Mouse (Mus musculus) heart, embryonic 16.5 days (tissue): ENCODE measurements around the gene Cadps2. TPM values are rescaled to one million over a fixed set of nuclear protein-coding genes. Genes with fewer than 3 reads are reported as not detected.

ENCODE experiments used
- ATAC-seq: fragments of 200-750 bp; cut with Nextera tagmentation; replicated peaks from 2 replicates; pipeline ENCODE4 v1.8.0; 2017; ENCODE audit warnings: moderate number of reproducible peaks; ENCODE audit not compliant: insufficient read depth, low FRiP score; ENCODE audit errors: extremely low read depth
- H3K27ac ChIP-seq: fragments of 300-500 bp; sonication (generic); 2 replicates; pipeline ENCODE4 v1.5.1; 2014; ENCODE audit warnings: mild to moderate bottlenecking, low read length, control low read depth, moderate library complexity
- H3K27me3 ChIP-seq: fragments of 300-500 bp; sonication (generic); 2 replicates; pipeline ENCODE4 v1.6.1; 2014; ENCODE audit warnings: low read length, mixed read lengths; ENCODE audit not compliant: control insufficient read depth, insufficient read depth
- H3K36me3 ChIP-seq: fragments of 300-500 bp; sonication (generic); 2 replicates; pipeline ENCODE4 v1.6.1; 2014; ENCODE audit not compliant: control insufficient read depth, insufficient read depth
- H3K4me1 ChIP-seq: fragments of 300-500 bp; sonication (generic); 2 replicates; pipeline ENCODE4 v1.6.1; 2014; ENCODE audit warnings: low read length, mixed read lengths; ENCODE audit not compliant: control insufficient read depth, insufficient read depth
- H3K4me2 ChIP-seq: fragments of 300-500 bp; sonication (generic); 2 replicates; pipeline ENCODE4 v1.6.1; 2014; ENCODE audit warnings: low read depth, mild to moderate bottlenecking, control low read depth, low read length
- H3K4me3 ChIP-seq: fragments of 300-500 bp; sonication (generic); 2 replicates; pipeline ENCODE4 v1.5.1; 2014; ENCODE audit warnings: mild to moderate bottlenecking, control low read depth, low read length
- H3K9ac ChIP-seq: fragments of 300-500 bp; sonication (generic); 2 replicates; pipeline ENCODE4 v1.6.1; 2014; ENCODE audit warnings: low read length, control low read depth
- H3K9me3 ChIP-seq: fragments of 300-500 bp; sonication (generic); replicated peaks from 2 replicates; pipeline ENCODE4 v1.6.1; 2016; ENCODE audit warnings: low read length; ENCODE audit not compliant: control insufficient read depth
- WGBS: fragments of 180-500 bp; shearing (Covaris S2); extraction: QIAGEN DNeasy Blood & Tissue Kit; methylation state at CpG from one replicate; pipeline ENCODE4 v1.1.7; 2014; 5-methylcytosine and 5-hydroxymethylcytosine counted together
- polyA plus RNA-seq: library from polyadenylated mRNA; unstranded; fragments of >200 nt; fragmentation: Nextera tagmentation; extraction: Ambion mirVana; gene quantifications from 2 replicates; pipeline ENCODE4 v1.2.1, GENCODE M21; 2015

Cadps2 gene
- polyA plus RNA-seq, 1 experiment from 2014 or later, result 1.3 TPM

DNA sequence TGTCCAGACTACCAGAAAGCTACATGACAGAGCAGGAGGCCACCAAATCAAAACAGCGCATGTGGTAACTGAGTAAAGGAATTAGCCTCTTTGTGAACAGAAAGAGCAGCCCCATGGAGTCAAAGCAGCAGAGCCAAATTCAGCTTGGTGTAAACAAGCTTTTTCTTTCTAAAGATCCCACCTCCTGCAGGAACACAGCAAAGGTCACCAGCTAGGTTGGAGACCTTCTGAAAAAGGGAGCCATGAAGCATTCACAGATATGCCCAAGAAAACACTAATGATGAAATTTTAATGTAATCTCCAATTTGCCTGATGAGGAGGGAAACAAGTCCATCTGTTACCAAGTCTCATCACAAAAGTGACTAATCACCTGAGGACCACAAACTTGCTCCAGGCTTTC is 270.5 kb downstream of the Cadps2 start:
- Histone ChIP-seq H3K9ac (no peak overlapping the region), H3K27ac (no peak overlapping the region), H3K27me3 (no peaks in the 10 kb centered on the region), H3K4me3 (no peak overlapping the region), H3K9me3 (no peaks in the 10 kb centered on the region), H3K4me1 (no peaks in the 10 kb centered on the region), H3K4me2 (no peak overlapping the region), H3K36me3 (no peaks in the 10 kb centered on the region)
- no peak for ATAC-seq
- 70% methylated on average over 1 of the region's 1 CpGs for WGBS

DNA sequence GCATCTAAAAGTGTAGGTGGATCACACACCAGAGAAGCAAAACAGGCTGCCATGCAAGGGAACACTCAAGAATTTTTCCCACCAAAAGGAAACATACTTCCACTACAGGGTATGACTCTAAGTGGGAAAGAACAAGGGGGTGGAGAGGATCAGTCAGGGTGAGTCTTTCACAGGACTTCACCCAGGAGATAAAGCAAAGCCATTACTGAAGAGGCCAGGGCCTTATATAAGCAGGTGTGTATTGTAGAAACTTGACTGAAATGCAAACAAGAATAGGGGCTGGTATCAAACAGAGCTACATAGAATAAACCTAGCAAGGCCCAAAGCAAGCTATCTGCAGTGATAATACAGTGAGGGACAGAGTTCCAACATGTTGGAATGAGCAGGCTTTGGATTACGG is 271.6 kb downstream of the Cadps2 start:
- H3K4me2 ChIP-seq, result no peak overlapping the region
- no peak overlapping the region for H3K9ac ChIP-seq
- no peaks in the 10 kb centered on the region for H3K4me1 ChIP-seq
- no peaks in the 10 kb centered on the region for H3K9me3 ChIP-seq
- no peaks in the 10 kb centered on the region for H3K27me3 ChIP-seq
- H3K36me3 ChIP-seq, result no peaks in the 10 kb centered on the region
- H3K27ac ChIP-seq, result no peak overlapping the region
- 82% methylated on average over 1 of the region's 1 CpGs for WGBS
- ATAC-seq, result no peak
- H3K4me3 ChIP-seq, result no peak overlapping the region

DNA sequence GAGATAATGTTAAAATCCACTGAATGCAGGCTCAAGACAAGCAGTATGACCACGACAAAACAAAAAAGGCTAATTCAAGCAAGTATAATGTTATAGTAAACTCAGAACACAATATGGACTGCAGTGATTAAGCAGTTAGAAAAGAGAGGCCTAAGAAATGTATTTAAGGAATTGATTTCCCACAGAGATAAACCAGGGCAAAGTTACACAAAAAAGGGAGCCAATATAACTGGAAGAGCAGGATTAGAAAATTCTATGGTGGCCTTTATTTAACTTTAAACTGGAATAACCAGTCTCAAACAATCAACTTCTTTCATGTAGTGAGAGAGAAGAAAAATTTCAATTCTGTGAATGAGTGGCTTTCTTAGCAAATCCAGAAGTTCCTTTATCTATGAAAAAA is 289.3 kb downstream of the Cadps2 start:
- H3K4me1 ChIP-seq, result no peaks in the 10 kb centered on the region
- no peaks in the 10 kb centered on the region for H3K27me3 ChIP-seq
- H3K9me3 ChIP-seq, result no peaks in the 10 kb centered on the region
- no peak for ATAC-seq
- no peak overlapping the region for H3K4me3 ChIP-seq
- H3K27ac ChIP-seq, result no peak overlapping the region
- no peak overlapping the region for H3K4me2 ChIP-seq
- H3K36me3 ChIP-seq, result no peaks in the 10 kb centered on the region
- WGBS, result 64% methylated on average over 1 of the region's 1 CpGs
- no peak overlapping the region for H3K9ac ChIP-seq

DNA sequence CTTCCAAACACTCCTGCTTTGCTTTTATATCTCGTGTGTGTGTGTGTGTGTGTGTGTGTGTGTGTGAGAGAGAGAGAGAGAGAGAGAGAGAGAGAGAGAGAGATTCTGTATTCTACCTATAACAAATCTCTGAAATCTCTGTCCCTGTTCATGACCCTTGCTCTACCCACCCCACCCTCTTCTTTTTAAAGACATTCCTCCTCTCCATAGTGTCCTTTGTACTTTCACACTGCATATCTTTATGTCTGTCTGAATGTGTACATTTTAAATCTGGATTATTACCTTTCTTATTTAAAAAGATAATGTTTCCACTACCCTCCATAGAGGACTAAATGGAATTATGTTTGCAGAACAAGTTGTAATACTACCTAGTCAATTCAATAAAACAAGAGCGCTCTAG is 315.5 kb downstream of the Cadps2 start:
- Histone ChIP-seq H3K27me3 (no peaks in the 10 kb centered on the region), H3K4me2 (no peak overlapping the region), H3K9ac (no peak overlapping the region), H3K4me3 (no peak overlapping the region), H3K9me3 (no peaks in the 10 kb centered on the region), H3K4me1 (no peaks in the 10 kb centered on the region), H3K27ac (no peak overlapping the region), H3K36me3 (no peaks in the 10 kb centered on the region)
- WGBS, result 77% methylated on average over 2 of the region's 2 CpGs
- ATAC-seq, result no peak

DNA sequence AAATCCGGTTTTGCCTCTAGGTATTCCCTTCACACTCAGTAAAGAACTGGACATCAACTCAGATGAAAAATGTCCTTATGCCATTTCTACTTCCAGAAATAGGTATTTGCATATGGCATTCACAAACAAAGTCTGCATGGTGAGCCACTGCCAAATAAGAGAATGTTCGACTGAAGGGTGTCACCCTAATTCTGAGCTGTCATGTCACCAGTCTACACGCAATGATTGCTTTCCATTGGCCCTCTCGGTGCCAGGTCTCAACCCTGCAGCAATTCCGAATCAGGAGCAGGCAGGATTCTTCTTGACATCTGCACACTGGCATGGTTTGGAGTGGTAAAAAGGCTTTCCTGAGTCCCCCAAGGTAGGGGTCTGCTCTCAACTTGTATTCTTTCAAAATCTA is 316.7 kb downstream of the Cadps2 start:
- WGBS, result 85% methylated on average over 5 of the region's 5 CpGs
- H3K27me3 ChIP-seq, result no peaks in the 10 kb centered on the region
- H3K4me3 ChIP-seq, result no peak overlapping the region
- H3K27ac ChIP-seq, result no peak overlapping the region
- H3K4me2 ChIP-seq, result no peak overlapping the region
- H3K9ac ChIP-seq, result no peak overlapping the region
- no peaks in the 10 kb centered on the region for H3K4me1 ChIP-seq
- no peaks in the 10 kb centered on the region for H3K9me3 ChIP-seq
- ATAC-seq, result no peak
- H3K36me3 ChIP-seq, result no peaks in the 10 kb centered on the region

DNA sequence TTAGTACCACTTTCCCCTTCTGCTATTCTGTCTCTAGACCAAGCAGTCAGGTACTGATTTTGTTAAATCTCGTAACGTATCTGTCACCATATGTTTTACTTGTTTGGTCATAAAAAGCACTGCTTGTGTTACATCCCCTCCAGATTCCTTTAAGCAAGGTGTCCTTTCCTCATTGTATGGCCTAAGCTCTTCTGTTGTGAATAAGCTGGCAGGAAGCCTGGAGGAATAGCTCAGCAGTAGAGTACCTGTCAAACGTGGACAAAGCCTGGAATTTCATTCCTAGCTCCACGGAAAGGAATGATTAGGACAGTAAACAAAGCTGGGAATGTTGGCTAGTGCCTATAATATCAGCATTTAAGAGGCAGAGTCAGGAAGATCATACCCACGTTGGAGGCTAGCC is 340.6 kb downstream of the Cadps2 start:
- 45% methylated on average over 5 of the region's 5 CpGs for WGBS
- no peak overlapping the region for H3K27ac ChIP-seq
- H3K9me3 ChIP-seq, result no peaks in the 10 kb centered on the region
- H3K4me3 ChIP-seq, result no peak overlapping the region
- no peaks in the 10 kb centered on the region for H3K36me3 ChIP-seq
- no peaks in the 10 kb centered on the region for H3K4me1 ChIP-seq
- no peak for ATAC-seq
- no peak overlapping the region for H3K9ac ChIP-seq
- H3K27me3 ChIP-seq, result no peaks in the 10 kb centered on the region
- H3K4me2 ChIP-seq, result no peak overlapping the region

DNA sequence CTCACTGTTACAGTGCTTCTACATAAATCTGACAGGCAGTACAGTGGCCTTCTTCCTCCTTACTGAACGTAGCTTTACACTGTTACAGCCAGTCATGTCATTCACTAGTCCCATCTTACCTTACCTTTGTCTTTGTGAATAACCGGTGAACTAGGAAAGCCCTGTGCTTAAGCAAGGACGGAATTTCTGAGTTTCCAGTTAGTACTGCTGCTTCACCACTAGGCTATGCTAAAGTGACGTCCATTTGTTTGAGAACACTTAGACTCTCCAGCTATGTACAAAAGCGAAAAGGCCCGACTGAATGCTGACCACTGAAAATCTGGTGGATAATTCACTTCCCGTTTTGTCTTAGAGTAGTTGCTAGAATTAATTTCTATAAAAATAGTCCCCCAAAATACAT is 347.4 kb downstream of the Cadps2 start:
- 40% methylated on average over 7 of the region's 7 CpGs for WGBS
- H3K4me1 ChIP-seq, result no peaks in the 10 kb centered on the region
- no peak for ATAC-seq

DNA sequence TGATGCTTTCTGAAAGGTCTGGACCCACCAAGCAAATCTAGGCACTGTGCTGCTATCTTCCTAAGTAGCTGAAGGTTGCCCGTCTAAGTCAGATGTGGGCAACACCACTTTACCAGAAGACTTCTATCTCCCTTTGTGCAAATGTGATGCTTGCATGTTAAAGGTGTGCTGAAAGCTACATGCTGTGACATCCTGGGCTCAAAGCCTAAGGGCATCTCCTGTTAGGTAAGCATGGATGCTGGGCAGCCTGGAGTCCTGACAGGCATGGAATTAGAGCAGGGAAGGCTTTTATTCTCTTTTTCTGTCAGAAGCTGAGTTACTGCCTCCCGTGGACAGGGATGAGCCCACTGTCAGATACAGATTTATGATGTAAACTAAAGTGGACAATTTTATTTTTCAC is 348.8 kb downstream of the Cadps2 start:
- no peaks in the 10 kb centered on the region for H3K27me3 ChIP-seq
- H3K4me3 ChIP-seq, result no peak overlapping the region
- no peak overlapping the region for H3K4me2 ChIP-seq
- H3K36me3 ChIP-seq, result no peaks in the 10 kb centered on the region
- WGBS, result 57% methylated on average over 2 of the region's 2 CpGs
- H3K4me1 ChIP-seq, result no peaks in the 10 kb centered on the region
- H3K9me3 ChIP-seq, result no peaks in the 10 kb centered on the region
- no peak for ATAC-seq
- no peak overlapping the region for H3K9ac ChIP-seq
- H3K27ac ChIP-seq, result no peak overlapping the region

More for the DNA sequence above, 347.4 kb downstream of the Cadps2 start:
- Histone ChIP-seq H3K27me3 (no peaks in the 10 kb centered on the region), H3K9me3 (no peaks in the 10 kb centered on the region), H3K4me2 (no peak overlapping the region), H3K27ac (no peak overlapping the region), H3K36me3 (no peaks in the 10 kb centered on the region), H3K9ac (no peak overlapping the region), H3K4me3 (no peak overlapping the region)

DNA sequence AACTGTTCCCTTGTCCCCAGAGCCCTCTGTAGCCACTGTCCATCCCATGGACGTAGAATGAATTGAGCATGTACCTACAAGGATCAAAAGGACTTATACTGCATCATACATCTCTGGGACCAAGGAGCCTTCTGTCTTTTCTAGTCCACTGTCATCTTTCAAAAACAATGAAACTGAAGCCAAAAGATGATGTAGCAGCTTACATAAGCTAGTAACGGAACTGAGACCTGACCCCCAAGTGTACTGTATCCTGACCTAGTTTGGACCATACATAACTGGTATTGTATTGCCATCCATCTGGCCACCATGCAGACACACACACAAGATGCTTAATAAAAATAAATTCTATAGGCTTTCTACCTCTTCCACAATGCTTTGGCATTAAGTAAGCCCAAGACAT is 350.2 kb downstream of the Cadps2 start:
- no peak overlapping the region for H3K9ac ChIP-seq
- no peaks in the 10 kb centered on the region for H3K36me3 ChIP-seq
- H3K4me2 ChIP-seq, result no peak overlapping the region
- H3K4me3 ChIP-seq, result no peak overlapping the region
- no peaks in the 10 kb centered on the region for H3K27me3 ChIP-seq
- no peaks in the 10 kb centered on the region for H3K4me1 ChIP-seq
- H3K9me3 ChIP-seq, result no peaks in the 10 kb centered on the region
- H3K27ac ChIP-seq, result no peak overlapping the region
- no peak for ATAC-seq
- 69% methylated on average over 2 of the region's 2 CpGs for WGBS

DNA sequence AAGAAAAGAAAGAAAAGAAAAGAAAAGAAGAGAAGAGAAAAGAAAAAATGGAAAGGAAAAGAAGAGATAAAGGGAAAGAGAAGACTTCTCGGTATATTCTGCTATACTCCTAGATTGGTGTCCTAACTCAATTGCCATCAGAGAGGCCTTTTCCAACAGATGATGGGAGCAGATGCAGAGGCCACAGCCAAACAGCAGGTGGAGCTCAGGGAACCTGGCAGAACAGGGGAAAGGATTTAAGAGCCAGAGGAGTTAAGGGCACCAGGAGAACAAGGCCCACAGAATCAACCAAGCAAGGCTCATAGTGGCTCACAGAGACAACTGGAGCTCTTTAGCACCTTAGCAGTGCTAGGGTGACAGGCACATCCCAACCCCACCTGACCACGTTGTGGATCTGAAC is 366.5 kb downstream of the Cadps2 start:
- no peak overlapping the region for H3K27ac ChIP-seq
- 53% methylated on average over 2 of the region's 2 CpGs for WGBS
- H3K4me2 ChIP-seq, result no peak overlapping the region
- no peaks in the 10 kb centered on the region for H3K4me1 ChIP-seq
- H3K4me3 ChIP-seq, result no peak overlapping the region
- no peak for ATAC-seq
- H3K36me3 ChIP-seq, result no peaks in the 10 kb centered on the region
- H3K9ac ChIP-seq, result no peak overlapping the region
- H3K27me3 ChIP-seq, result no peaks in the 10 kb centered on the region
- H3K9me3 ChIP-seq, result no peaks in the 10 kb centered on the region
